Mouse (Mus musculus): Measurements from ENCODE around the gene Rps17. TPM values are rescaled to one million over a fixed set of nuclear protein-coding genes. Genes with fewer than 3 reads are reported as not detected.

The Rps17 gene
- 733 and 938 TPM in 2 replicates for polyA plus RNA-seq (2012; rRNA removed)

GRCm38 (mm10) chr7:81344544-81345446 lies at the start of gene Rps17:
Rps17 (minus strand) TSS chr7:81345254.
- peak; percentile 87 to 98 for DNase-seq (ENCODE audit: extremely low spot score in 1 of 2, low spot score in 1 of 2)

- no peak for DNase-seq (ENCODE audit: extremely low spot score in 1 of 2, low spot score in 1 of 2)
These were observed 34.3 kb upstream of the Rps17 start for GRCm38 (mm10) chr7:81379363-81379762.

GRCm38 (mm10) chr7:81372337-81372920 lies 27.4 kb upstream of the Rps17 start:
- peak; percentile 63 to 85 for DNase-seq (ENCODE audit: extremely low spot score in 1 of 2, low spot score in 1 of 2)

GRCm38 (mm10) chr7:81371811-81372210 lies 26.8 kb upstream of the Rps17 start:
- peak in 1 of 2 experiments; percentile 31 for DNase-seq (ENCODE audit: extremely low spot score in 1 of 2, low spot score in 1 of 2)

- peak; percentile 66 to 86 for DNase-seq (ENCODE audit: extremely low spot score in 1 of 2, low spot score in 1 of 2)
These were observed 24.7 kb upstream of the Rps17 start for GRCm38 (mm10) chr7:81369724-81370123.

- peak in 1 of 2 experiments; percentile 21 for DNase-seq (ENCODE audit: extremely low spot score in 1 of 2, low spot score in 1 of 2)
These were observed 22.9 kb upstream of the Rps17 start for GRCm38 (mm10) chr7:81367946-81368345.

GRCm38 (mm10) chr7:81356975-81357374 lies 11.9 kb upstream of the Rps17 start:
- no peak for DNase-seq (ENCODE audit: extremely low spot score in 1 of 2, low spot score in 1 of 2)

GRCm38 (mm10) chr7:81356360-81356759 lies 11.3 kb upstream of the Rps17 start:
- DNase-seq (ENCODE audit: extremely low spot score in 1 of 2, low spot score in 1 of 2) = no peak

GRCm38 (mm10) chr7:81355746-81356145 lies 10.7 kb upstream of the Rps17 start:
- DNase-seq (ENCODE audit: extremely low spot score in 1 of 2, low spot score in 1 of 2) = no peak

- DNase-seq (ENCODE audit: extremely low spot score in 1 of 2, low spot score in 1 of 2) = no peak
These were observed 6.8 kb upstream of the Rps17 start for GRCm38 (mm10) chr7:81351826-81352225.

- DNase-seq (ENCODE audit: extremely low spot score in 1 of 2, low spot score in 1 of 2) = no peak
These were observed 3.2 kb upstream of the Rps17 start for GRCm38 (mm10) chr7:81348206-81348605.

- no peak for DNase-seq (ENCODE audit: extremely low spot score in 1 of 2, low spot score in 1 of 2)
These were observed 555 bp upstream of the Rps17 start for GRCm38 (mm10) chr7:81345447-81346170.

- peak in 1 of 2 experiments; percentile 16 for DNase-seq (ENCODE audit: extremely low spot score in 1 of 2, low spot score in 1 of 2)
These were observed 1.2 kb downstream of the Rps17 start for GRCm38 (mm10) chr7:81343831-81344230.

GRCm38 (mm10) chr7:81343316-81343715 lies 1.7 kb downstream of the Rps17 start:
- peak in 1 of 2 experiments; percentile 9 for DNase-seq (ENCODE audit: extremely low spot score in 1 of 2, low spot score in 1 of 2)

GRCm38 (mm10) chr7:81342356-81343094 lies 2.5 kb downstream of the Rps17 start:
- DNase-seq (ENCODE audit: extremely low spot score in 1 of 2, low spot score in 1 of 2) = no peak

GRCm38 (mm10) chr7:81341563-81341962 lies 3.5 kb downstream of the Rps17 start:
- DNase-seq (ENCODE audit: extremely low spot score in 1 of 2, low spot score in 1 of 2) = peak in 1 of 2 experiments; percentile 65

- DNase-seq (ENCODE audit: extremely low spot score in 1 of 2, low spot score in 1 of 2) = peak in 1 of 2 experiments; percentile 46
These were observed 5.3 kb downstream of the Rps17 start for GRCm38 (mm10) chr7:81339783-81340182.

GRCm38 (mm10) chr7:81338522-81338873 lies 6.6 kb downstream of the Rps17 start:
- DNase-seq (ENCODE audit: extremely low spot score in 1 of 2, low spot score in 1 of 2) = no peak

- DNase-seq (ENCODE audit: extremely low spot score in 1 of 2, low spot score in 1 of 2) = no peak
These were observed 7.1 kb downstream of the Rps17 start for GRCm38 (mm10) chr7:81337785-81338521.

- peak in 1 of 2 experiments; percentile 56 for DNase-seq (ENCODE audit: extremely low spot score in 1 of 2, low spot score in 1 of 2)
These were observed 8.6 kb downstream of the Rps17 start for GRCm38 (mm10) chr7:81336432-81336786.

All from frontal cortex, adult 2 months (tissue).